Mouse (Mus musculus): ENCODE results near the gene Zfp729b.

Gene Zfp729b

GRCm38 (mm10) chr13:67609066-67609876 is at the start of gene Zfp729b:
TSS of gene Zfp729b (minus strand) at chr13:67609707.
- DNase-seq, result peak; percentile 95

- DNase-seq, result no peak
Observed at GRCm38 (mm10) chr13:67652496-67652895, 43.0 kb upstream of the Zfp729b start.

- peak; percentile 91 for DNase-seq
Observed at GRCm38 (mm10) chr13:67637294-67638007, 27.9 kb upstream of the Zfp729b start, which contains the start of the genes Gm49345 and Zfp729a. TSS of gene Gm49345 (minus strand) at chr13:67637769. TSS of gene Zfp729a (minus strand) at chr13:67637791.

GRCm38 (mm10) chr13:67610108-67610507 is 601 bp upstream of the Zfp729b start:
- no peak for DNase-seq

GRCm38 (mm10) chr13:67572591-67573189 is 36.8 kb downstream of the Zfp729b start:
- no peak for DNase-seq

GRCm38 (mm10) chr13:67553730-67554129 is 55.8 kb downstream of the Zfp729b start, which contains the start of gene Zfp748:
TSS of gene Zfp748 (minus strand) at chr13:67553830.
- DNase-seq, result no peak

GRCm38 (mm10) chr13:67552505-67553346 is 56.8 kb downstream of the Zfp729b start:
- DNase-seq, result peak; percentile 89

- no peak for DNase-seq
Observed at GRCm38 (mm10) chr13:67545941-67546340, 63.6 kb downstream of the Zfp729b start.
